Mouse (Mus musculus): ENCODE measurements around the gene Retreg1. TPM values are rescaled to one million over a fixed set of nuclear protein-coding genes. Genes with fewer than 3 reads are reported as not detected.

Gene Retreg1
- polyA plus RNA-seq, 1 experiment from 2014 or later: 8.2 TPM

- 89% methylated on average over 15 of the region's 15 CpGs for WGBS
- no peak for ATAC-seq
- H3K27me3 ChIP-seq (replicated peaks; ENCODE audit: control insufficient read depth, insufficient read depth, low read length): no peaks in the 10 kb centered on the region
- no peak overlapping the region for H3K4me3 ChIP-seq (replicated peaks; ENCODE audit: low read length)
- peaks cover 5% of the 10 kb centered on the region; the same call in 1 of the 2 replicates for H3K4me1 ChIP-seq (replicated peaks; ENCODE audit: control insufficient read depth, insufficient read depth, low read length)
- no peaks in the 10 kb centered on the region for H3K9me3 ChIP-seq (ENCODE audit: control insufficient read depth, low read length)
- no peaks in the 10 kb centered on the region for H3K36me3 ChIP-seq (ENCODE audit: control insufficient read depth, insufficient read depth)
- no peak overlapping the region for H3K27ac ChIP-seq (ENCODE audit: low read length)
- no peak overlapping the region for H3K4me2 ChIP-seq (ENCODE audit: low read length)
- no peak overlapping the region for H3K9ac ChIP-seq (replicated peaks; ENCODE audit: low read depth, low read length)
Measured at GRCm38 (mm10) chr15:25902931-25903615, 60.1 kb downstream of the Retreg1 start.

GRCm38 (mm10) chr15:25904435-25905021 is 61.5 kb downstream of the Retreg1 start:
- 63% methylated on average over 14 of the region's 14 CpGs for WGBS
- H3K27ac ChIP-seq (ENCODE audit: low read length): no peak overlapping the region

GRCm38 (mm10) chr15:25909783-25910494 is 67.0 kb downstream of the Retreg1 start:
- H3K36me3 ChIP-seq (ENCODE audit: control insufficient read depth, insufficient read depth): no peaks in the 10 kb centered on the region
- no peak overlapping the region for H3K9ac ChIP-seq (replicated peaks; ENCODE audit: low read depth, low read length)
- H3K4me3 ChIP-seq (replicated peaks; ENCODE audit: low read length): no peak overlapping the region
- H3K9me3 ChIP-seq (ENCODE audit: control insufficient read depth, low read length): no peaks in the 10 kb centered on the region
- 0 out of 2 replicates have a peak, but pooled peaks cover 2% of the 10 kb centered on the region for H3K4me1 ChIP-seq (replicated peaks; ENCODE audit: control insufficient read depth, insufficient read depth, low read length)
- ATAC-seq: peak; percentile 80
- H3K27ac ChIP-seq (ENCODE audit: low read length): no peak overlapping the region
- 33% methylated on average over 11 of the region's 11 CpGs for WGBS
- no peaks in the 10 kb centered on the region for H3K27me3 ChIP-seq (replicated peaks; ENCODE audit: control insufficient read depth, insufficient read depth, low read length)
- no peak overlapping the region for H3K4me2 ChIP-seq (ENCODE audit: low read length)

More at GRCm38 (mm10) chr15:25904435-25905021, 61.5 kb downstream of the Retreg1 start:
- Histone ChIP-seq H3K4me1 (replicated peaks; ENCODE audit: control insufficient read depth, insufficient read depth, low read length) (peaks cover 5% of the 10 kb centered on the region; the same call in 1 of the 2 replicates), H3K9me3 (ENCODE audit: control insufficient read depth, low read length) (no peaks in the 10 kb centered on the region), H3K9ac (replicated peaks; ENCODE audit: low read depth, low read length) (no peak overlapping the region), H3K4me2 (ENCODE audit: low read length) (no peak overlapping the region), H3K36me3 (ENCODE audit: control insufficient read depth, insufficient read depth) (no peaks in the 10 kb centered on the region), H3K4me3 (replicated peaks; ENCODE audit: low read length) (no peak overlapping the region), H3K27me3 (replicated peaks; ENCODE audit: control insufficient read depth, insufficient read depth, low read length) (no peaks in the 10 kb centered on the region)
- ATAC-seq: peak; percentile 31

- Histone ChIP-seq H3K36me3 (ENCODE audit: control insufficient read depth, insufficient read depth) (no peaks in the 10 kb centered on the region), H3K4me2 (ENCODE audit: low read length) (no peak overlapping the region), H3K9ac (replicated peaks; ENCODE audit: low read depth, low read length) (no peak overlapping the region), H3K27ac (ENCODE audit: low read length) (no peak overlapping the region), H3K4me1 (replicated peaks; ENCODE audit: control insufficient read depth, insufficient read depth, low read length) (0 out of 2 replicates have a peak, but pooled peaks cover 2% of the 10 kb centered on the region), H3K27me3 (replicated peaks; ENCODE audit: control insufficient read depth, insufficient read depth, low read length) (no peaks in the 10 kb centered on the region), H3K4me3 (replicated peaks; ENCODE audit: low read length) (no peak overlapping the region), H3K9me3 (ENCODE audit: control insufficient read depth, low read length) (no peaks in the 10 kb centered on the region)
- ATAC-seq: peak; percentile 24
- WGBS: 12% methylated on average over 1 of the region's 1 CpGs
Measured at GRCm38 (mm10) chr15:25910495-25910865, 67.5 kb downstream of the Retreg1 start.

- 0 out of 2 replicates have a peak, but pooled peaks cover 2% of the 10 kb centered on the region for H3K4me1 ChIP-seq (replicated peaks; ENCODE audit: control insufficient read depth, insufficient read depth, low read length)
- no peak overlapping the region for H3K9ac ChIP-seq (replicated peaks; ENCODE audit: low read depth, low read length)
- no peaks in the 10 kb centered on the region for H3K27me3 ChIP-seq (replicated peaks; ENCODE audit: control insufficient read depth, insufficient read depth, low read length)
- no peak overlapping the region for H3K4me3 ChIP-seq (replicated peaks; ENCODE audit: low read length)
- WGBS: 83% methylated on average over 1 of the region's 1 CpGs
- H3K36me3 ChIP-seq (ENCODE audit: control insufficient read depth, insufficient read depth): no peaks in the 10 kb centered on the region
- H3K27ac ChIP-seq (ENCODE audit: low read length): no peak overlapping the region
- H3K4me2 ChIP-seq (ENCODE audit: low read length): no peak overlapping the region
- no peaks in the 10 kb centered on the region for H3K9me3 ChIP-seq (ENCODE audit: control insufficient read depth, low read length)
- ATAC-seq: no peak
Measured at GRCm38 (mm10) chr15:25910924-25911323, 67.9 kb downstream of the Retreg1 start.

- 89% methylated on average over 7 of the region's 7 CpGs for WGBS
- Histone ChIP-seq H3K4me3 (replicated peaks; ENCODE audit: low read length) (no peak overlapping the region), H3K27me3 (replicated peaks; ENCODE audit: control insufficient read depth, insufficient read depth, low read length) (no peaks in the 10 kb centered on the region), H3K9ac (replicated peaks; ENCODE audit: low read depth, low read length) (no peak overlapping the region), H3K4me1 (replicated peaks; ENCODE audit: control insufficient read depth, insufficient read depth, low read length) (0 out of 2 replicates have a peak, but pooled peaks cover 2% of the 10 kb centered on the region), H3K27ac (ENCODE audit: low read length) (no peak overlapping the region), H3K9me3 (ENCODE audit: control insufficient read depth, low read length) (no peaks in the 10 kb centered on the region), H3K36me3 (ENCODE audit: control insufficient read depth, insufficient read depth) (no peaks in the 10 kb centered on the region), H3K4me2 (ENCODE audit: low read length) (no peak overlapping the region)
- ATAC-seq: no peak
Measured at GRCm38 (mm10) chr15:25912911-25913310, 69.9 kb downstream of the Retreg1 start.

GRCm38 (mm10) chr15:25913659-25914058 is 70.7 kb downstream of the Retreg1 start:
- Histone ChIP-seq H3K4me1 (replicated peaks; ENCODE audit: control insufficient read depth, insufficient read depth, low read length) (0 out of 2 replicates have a peak, but pooled peaks cover 2% of the 10 kb centered on the region), H3K27me3 (replicated peaks; ENCODE audit: control insufficient read depth, insufficient read depth, low read length) (no peaks in the 10 kb centered on the region), H3K27ac (ENCODE audit: low read length) (no peak overlapping the region), H3K9me3 (ENCODE audit: control insufficient read depth, low read length) (no peaks in the 10 kb centered on the region), H3K9ac (replicated peaks; ENCODE audit: low read depth, low read length) (no peak overlapping the region), H3K4me2 (ENCODE audit: low read length) (no peak overlapping the region), H3K36me3 (ENCODE audit: control insufficient read depth, insufficient read depth) (no peaks in the 10 kb centered on the region), H3K4me3 (replicated peaks; ENCODE audit: low read length) (no peak overlapping the region)
- WGBS: 85% methylated on average over 9 of the region's 9 CpGs
- ATAC-seq: no peak

- H3K4me2 ChIP-seq (ENCODE audit: low read length): no peak overlapping the region
- no peak overlapping the region for H3K27ac ChIP-seq (ENCODE audit: low read length)
- H3K9me3 ChIP-seq (ENCODE audit: control insufficient read depth, low read length): no peaks in the 10 kb centered on the region
- H3K4me3 ChIP-seq (replicated peaks; ENCODE audit: low read length): no peak overlapping the region
- no peak for ATAC-seq
- H3K36me3 ChIP-seq (ENCODE audit: control insufficient read depth, insufficient read depth): no peaks in the 10 kb centered on the region
- WGBS: 80% methylated on average over 4 of the region's 4 CpGs
- H3K27me3 ChIP-seq (replicated peaks; ENCODE audit: control insufficient read depth, insufficient read depth, low read length): no peaks in the 10 kb centered on the region
- 0 out of 2 replicates have a peak, but pooled peaks cover 2% of the 10 kb centered on the region for H3K4me1 ChIP-seq (replicated peaks; ENCODE audit: control insufficient read depth, insufficient read depth, low read length)
- H3K9ac ChIP-seq (replicated peaks; ENCODE audit: low read depth, low read length): no peak overlapping the region
Measured at GRCm38 (mm10) chr15:25914160-25914559, 71.2 kb downstream of the Retreg1 start.

GRCm38 (mm10) chr15:25915013-25915412 is 72.0 kb downstream of the Retreg1 start:
- Histone ChIP-seq H3K27me3 (replicated peaks; ENCODE audit: control insufficient read depth, insufficient read depth, low read length) (no peaks in the 10 kb centered on the region), H3K4me2 (ENCODE audit: low read length) (no peak overlapping the region), H3K9me3 (ENCODE audit: control insufficient read depth, low read length) (no peaks in the 10 kb centered on the region), H3K4me3 (replicated peaks; ENCODE audit: low read length) (no peak overlapping the region), H3K27ac (ENCODE audit: low read length) (no peak overlapping the region), H3K36me3 (ENCODE audit: control insufficient read depth, insufficient read depth) (no peaks in the 10 kb centered on the region), H3K9ac (replicated peaks; ENCODE audit: low read depth, low read length) (no peak overlapping the region), H3K4me1 (replicated peaks; ENCODE audit: control insufficient read depth, insufficient read depth, low read length) (0 out of 2 replicates have a peak, but pooled peaks cover 2% of the 10 kb centered on the region)
- 61% methylated on average over 10 of the region's 10 CpGs for WGBS
- ATAC-seq: no peak
